In genomic region chr5:143434421-143434820, GRCm38 (mm10) we compare ENCODE assay signal across 10 mouse cellular contexts. TPM values are rescaled to one million over a fixed set of nuclear protein-coding genes. Genes with fewer than 3 reads are reported as not detected.
DNase-seq lines count a peak whose midpoint lies in the region; ATAC-seq lines count a peak whose summit lies in the region.
"Had no signal": no experiment of that assay in that cellular context is flagged by ENCODE, and none has a peak within 500 bp of the region (broad histone marks: within the 10 kb centered on the region; RNA-seq: fewer than 3 reads in every experiment).

No protein-coding gene starts in this region.

- no peak overlapping the region for H3K4me3 ChIP-seq in hindbrain, embryonic 11.5 days (ENCODE audit: low read depth, low read length)
- no peak overlapping the region for H3K4me3 ChIP-seq in hindbrain, embryonic 12.5 days
- H3K4me3 ChIP-seq: embryonic facial prominence, embryonic 12.5 days; neural tube, embryonic 13.5 days had no signal

- no peak overlapping the region for H3K27ac ChIP-seq in hindbrain, embryonic 11.5 days (ENCODE audit: low read depth, low read length)
- H3K27ac ChIP-seq in hindbrain, embryonic 12.5 days: no peak overlapping the region
- H3K27ac ChIP-seq: embryonic facial prominence, embryonic 12.5 days; neural tube, embryonic 13.5 days had no signal

- no peaks in the 10 kb centered on the region for H3K36me3 ChIP-seq in hindbrain, embryonic 11.5 days (ENCODE audit: control insufficient read depth, insufficient read depth, low read length)
- no peaks in the 10 kb centered on the region for H3K36me3 ChIP-seq in hindbrain, embryonic 12.5 days
- H3K36me3 ChIP-seq in splenic B cell, adult 2 months (ENCODE audit: control insufficient read depth, insufficient read depth, low read length, poor library complexity, severe bottlenecking): no peaks in the 10 kb centered on the region
- H3K36me3 ChIP-seq: embryonic facial prominence, embryonic 12.5 days; neural tube, embryonic 13.5 days had no signal

- no peak for ATAC-seq in hindbrain, embryonic 11.5 days (ENCODE audit: low FRiP score)
- no peak for ATAC-seq in hindbrain, embryonic 12.5 days (ENCODE audit: low FRiP score)
- peak; percentile 98 for ATAC-seq in granulocyte monocyte progenitor cell, adult 5-6 weeks (replicated peaks; ENCODE audit: poor library complexity, severe bottlenecking)
- ATAC-seq in megakaryocyte, adult 5-6 weeks (ENCODE audit: poor library complexity, severe bottlenecking): peak; percentile 98

- peak; percentile 83 for DNase-seq in hindbrain, embryonic 11.5 days (ENCODE audit: low spot score)
- DNase-seq in MN1 (ENCODE audit: low spot score): peak; percentile 87
- DNase-seq in cerebellum, adult 8-10 months: peak; percentile 30
- DNase-seq in layer of hippocampus, postnatal 10 days (ENCODE audit: low spot score in 2 of 2): peak; percentile 49 to 60
- peak; percentile 87 for DNase-seq in splenic B cell, adult 2 months (ENCODE audit: low read depth, low spot score)

- no peaks in the 10 kb centered on the region for H3K27me3 ChIP-seq in hindbrain, embryonic 11.5 days (ENCODE audit: control insufficient read depth, insufficient read depth, low read length)
- H3K27me3 ChIP-seq in hindbrain, embryonic 12.5 days: no peaks in the 10 kb centered on the region
- no peaks in the 10 kb centered on the region for H3K27me3 ChIP-seq in splenic B cell, adult 2 months (ENCODE audit: control insufficient read depth, insufficient read depth, low read length, poor library complexity, severe bottlenecking)
- H3K27me3 ChIP-seq: embryonic facial prominence, embryonic 12.5 days; neural tube, embryonic 13.5 days had no signal

- no peak overlapping the region for H3K9ac ChIP-seq in hindbrain, embryonic 11.5 days (ENCODE audit: low read depth, low read length)
- no peak overlapping the region for H3K9ac ChIP-seq in hindbrain, embryonic 12.5 days
- H3K9ac ChIP-seq: embryonic facial prominence, embryonic 12.5 days; neural tube, embryonic 13.5 days had no signal

- no peaks in the 10 kb centered on the region for H3K9me3 ChIP-seq in hindbrain, embryonic 11.5 days (ENCODE audit: control insufficient read depth, low read length)
- H3K9me3 ChIP-seq in hindbrain, embryonic 12.5 days (replicated peaks): no peaks in the 10 kb centered on the region
- H3K9me3 ChIP-seq: embryonic facial prominence, embryonic 12.5 days; neural tube, embryonic 13.5 days had no signal

- no peak overlapping the region for H3K4me2 ChIP-seq in hindbrain, embryonic 11.5 days (replicated peaks; ENCODE audit: low read depth, low read length)
- no peak overlapping the region for H3K4me2 ChIP-seq in hindbrain, embryonic 12.5 days (replicated peaks)
- H3K4me2 ChIP-seq: embryonic facial prominence, embryonic 12.5 days; neural tube, embryonic 13.5 days had no signal

- WGBS in hindbrain, embryonic 11.5 days: 7% methylated on average over 4 of the region's 4 CpGs
- 0% methylated on average over 4 of the region's 4 CpGs for WGBS in hindbrain, embryonic 12.5 days

- H3K4me1 ChIP-seq in hindbrain, embryonic 11.5 days (replicated peaks; ENCODE audit: control insufficient read depth, insufficient read depth, low read length): no peaks in the 10 kb centered on the region
- no peaks in the 10 kb centered on the region for H3K4me1 ChIP-seq in hindbrain, embryonic 12.5 days
- H3K4me1 ChIP-seq: embryonic facial prominence, embryonic 12.5 days; neural tube, embryonic 13.5 days had no signal

RNA-seq across cellular contexts. Expression of gene Daglb, which starts 30.0 kb away (rescaled TPM):
- 10.2 and 12.2 TPM in 2 replicates for polyA plus RNA-seq in hindbrain, embryonic 11.5 days (2014; fragmentation: Nextera tagmentation; extraction: Ambion mirVana)
- polyA plus RNA-seq in hindbrain, embryonic 12.5 days (2016; fragmentation: Nextera tagmentation; extraction: Ambion mirVana): 13.4 and 14.6 TPM in 2 replicates
- 11.7 and 22.8 TPM in 2 replicates for total RNA-seq in granulocyte monocyte progenitor cell, adult 5-6 weeks (2014; fragmentation: Nextera tagmentation)
- total RNA-seq in granulocyte monocyte progenitor cell, adult 5-6 weeks (2017): 24.1 and 25.0 TPM in 2 replicates
- total RNA-seq in layer of hippocampus, postnatal 10 days (2021): 10 to 100 TPM; 20.5 to 21.5 TPM
- 16.0 and 16.1 TPM in 2 replicates for total RNA-seq in megakaryocyte, adult 5-6 weeks (2015)
- total RNA-seq in megakaryocyte, adult 5-6 weeks (2017): 27.0 and 36.3 TPM in 2 replicates

RNA-seq across cellular contexts. Expression of gene Kdelr2, which starts 30.8 kb away (rescaled TPM):
- polyA plus RNA-seq in hindbrain, embryonic 11.5 days (2014; fragmentation: Nextera tagmentation; extraction: Ambion mirVana): 189 and 202 TPM in 2 replicates
- polyA plus RNA-seq in hindbrain, embryonic 12.5 days (2016; fragmentation: Nextera tagmentation; extraction: Ambion mirVana): 210 and 236 TPM in 2 replicates
- 82.9 and 104 TPM in 2 replicates for total RNA-seq in granulocyte monocyte progenitor cell, adult 5-6 weeks (2014; fragmentation: Nextera tagmentation)
- 161 and 171 TPM in 2 replicates for total RNA-seq in granulocyte monocyte progenitor cell, adult 5-6 weeks (2017)
- total RNA-seq in layer of hippocampus, postnatal 10 days (2021): 10 to 100 TPM; 48.8 to 53.8 TPM
- total RNA-seq in megakaryocyte, adult 5-6 weeks (2015): 56.4 and 58.9 TPM in 2 replicates
- total RNA-seq in megakaryocyte, adult 5-6 weeks (2017): 91.2 and 100.0 TPM in 2 replicates

Comparison
In these comparisons a context has a peak if more than half of its experiments do, and no peak if none do; other contexts are left out.
1. ATAC-seq: peak in granulocyte monocyte progenitor cell, adult 5-6 weeks (single experiment) and megakaryocyte, adult 5-6 weeks (single experiment); none in hindbrain, embryonic 11.5 days (single experiment) and hindbrain, embryonic 12.5 days (single experiment).
2. DNase-seq: peak in every context shown above with its lines; median percentile 87 in MN1; 87 in splenic B cell, adult 2 months; 83 in hindbrain, embryonic 11.5 days; 54 in layer of hippocampus, postnatal 10 days; 30 in cerebellum, adult 8-10 months.